Mouse (Mus musculus): Measurements from ENCODE around the gene Gm21190. TPM values are rescaled to one million over a fixed set of nuclear protein-coding genes. Genes with fewer than 3 reads are reported as not detected.
"Not testable (repeated sequence)": the region's sequence is repeated elsewhere in the genome, so short reads cannot be mapped to it uniquely, and the experiment has no call there.

The Gm21190 gene
- polyA plus RNA-seq (2016; fragmentation: Nextera tagmentation; extraction: Ambion mirVana) = not detected in 2 replicates

DNA sequence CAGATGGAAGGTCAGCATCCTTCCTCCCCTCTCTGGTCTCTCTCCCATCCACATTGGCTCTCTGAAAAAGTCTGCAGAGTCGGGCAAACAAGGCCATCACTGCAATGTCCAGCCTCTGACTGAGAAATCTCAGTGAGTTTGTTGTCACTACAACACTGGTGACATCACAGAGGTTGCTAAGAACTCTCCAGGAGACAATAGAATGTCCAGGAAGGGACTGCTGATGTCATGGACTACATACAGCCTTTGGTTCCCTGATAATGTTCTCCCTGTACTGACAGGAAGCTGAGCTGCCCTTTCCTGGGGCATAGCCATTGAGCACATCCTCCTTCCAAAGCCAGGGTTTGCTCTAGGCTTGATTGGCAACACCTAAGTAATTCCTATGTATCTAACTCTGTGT is at the start of gene Gm21190:
Gm21190 (minus strand) TSS at position 101 of the 400 bp plus-strand sequence.
- not testable (repeated sequence) for H3K4me1 ChIP-seq (replicated peaks); H3K4me3 ChIP-seq; ATAC-seq (ENCODE audit: insufficient number of reproducible peaks, low FRiP score); H3K36me3 ChIP-seq; H3K4me2 ChIP-seq; H3K27me3 ChIP-seq (replicated peaks); H3K27ac ChIP-seq (ENCODE audit: poor library complexity, severe bottlenecking); H3K9ac ChIP-seq
- peaks cover 24% of the 10 kb centered on the region for H3K9me3 ChIP-seq (replicated peaks)
- WGBS = 33% methylated on average over 1 of the region's 1 CpGs

DNA sequence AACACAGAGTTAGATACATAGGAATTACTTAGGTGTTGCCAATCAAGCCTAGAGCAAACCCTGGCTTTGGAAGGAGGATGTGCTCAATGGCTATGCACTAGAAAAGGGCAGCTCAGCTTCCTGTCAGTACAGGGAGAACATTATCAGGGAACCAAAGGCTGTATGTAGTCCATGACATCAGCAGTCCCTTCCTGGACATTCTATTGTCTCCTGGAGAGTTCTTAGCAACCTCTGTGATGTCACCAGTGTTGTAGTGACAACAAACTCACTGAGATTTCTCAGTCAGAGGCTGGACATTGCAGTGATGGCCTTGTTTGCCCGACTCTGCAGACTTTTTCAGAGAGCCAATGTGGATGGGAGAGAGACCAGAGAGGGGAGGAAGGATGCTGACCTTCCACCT is 48.0 kb upstream of the Gm21190 start, which contains the start of gene Gm21083:
Gm21083 (plus strand) TSS at position 301 of the 400 bp plus-strand sequence.
- not testable (repeated sequence) for H3K4me1 ChIP-seq (replicated peaks); H3K9ac ChIP-seq; H3K27ac ChIP-seq (ENCODE audit: poor library complexity, severe bottlenecking); H3K27me3 ChIP-seq (replicated peaks); ATAC-seq (ENCODE audit: insufficient number of reproducible peaks, low FRiP score); H3K4me2 ChIP-seq; H3K4me3 ChIP-seq; H3K36me3 ChIP-seq; H3K9me3 ChIP-seq (replicated peaks)
- 67% methylated on average over 1 of the region's 1 CpGs for WGBS

DNA sequence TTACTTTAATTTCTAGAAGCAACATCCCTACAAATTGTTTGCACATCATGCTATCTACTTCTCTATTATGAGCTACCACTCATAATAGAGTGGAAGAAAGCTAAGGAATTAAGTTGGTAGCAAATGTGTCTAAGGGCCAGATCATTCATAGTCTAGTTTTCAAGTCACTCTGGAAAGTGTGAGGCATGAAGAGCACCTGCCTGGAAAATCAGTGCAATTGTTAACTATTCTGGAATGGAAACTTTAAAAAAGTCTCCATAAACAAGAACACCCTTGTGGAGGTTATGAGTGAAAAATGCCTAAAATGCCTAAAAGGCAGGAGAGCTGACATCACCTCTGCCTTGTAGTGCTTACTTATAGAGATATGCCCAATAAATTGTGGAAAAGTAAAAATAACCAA is 44.7 kb upstream of the Gm21190 start:
- not testable (repeated sequence) for H3K36me3 ChIP-seq; H3K27me3 ChIP-seq (replicated peaks); H3K4me3 ChIP-seq; ATAC-seq (ENCODE audit: insufficient number of reproducible peaks, low FRiP score); H3K9ac ChIP-seq; H3K4me1 ChIP-seq (replicated peaks); H3K9me3 ChIP-seq (replicated peaks); H3K4me2 ChIP-seq; H3K27ac ChIP-seq (ENCODE audit: poor library complexity, severe bottlenecking)

DNA sequence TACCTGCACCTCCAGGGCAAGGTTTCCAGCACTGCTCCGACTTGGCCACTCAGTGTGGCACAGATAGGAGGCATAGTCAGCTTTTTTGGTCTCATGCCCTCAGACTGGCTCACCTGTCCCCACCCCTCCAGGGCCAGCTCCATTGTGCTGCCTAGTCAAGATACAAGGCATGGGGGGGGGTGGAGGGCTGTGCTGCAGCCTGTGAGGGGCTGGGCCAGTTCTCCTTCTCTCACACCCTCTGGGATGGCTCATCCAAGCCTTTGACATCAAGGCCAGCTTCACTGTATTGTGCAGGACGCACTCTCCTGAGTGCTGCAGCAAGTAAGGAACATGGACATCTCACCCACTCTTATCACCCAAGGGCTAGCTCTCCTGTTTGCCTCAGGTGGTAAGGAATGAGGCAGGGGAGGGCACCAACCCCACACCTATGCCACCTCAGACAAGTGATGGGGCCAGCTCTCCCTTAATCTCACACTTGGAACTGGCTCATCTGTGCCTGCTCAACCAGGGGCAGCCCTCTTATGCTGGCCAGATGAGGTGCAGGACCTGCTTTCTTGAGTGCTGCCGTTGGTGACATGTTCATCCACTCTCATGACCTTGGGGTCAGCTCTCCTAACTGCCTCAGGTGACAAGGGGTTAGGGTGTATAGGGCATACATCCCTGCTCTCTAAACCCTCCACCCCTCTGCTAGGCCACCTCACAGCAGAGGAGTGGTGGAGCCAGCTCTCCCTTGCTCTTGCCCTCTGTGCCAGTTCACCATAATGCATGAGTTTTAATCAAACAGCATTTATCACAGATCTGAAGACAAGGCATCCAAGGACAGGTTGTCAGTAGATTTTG is 32.6 kb upstream of the Gm21190 start:
- not testable (repeated sequence) for H3K4me3 ChIP-seq
- 75% methylated on average over 3 of the region's 3 CpGs for WGBS

DNA sequence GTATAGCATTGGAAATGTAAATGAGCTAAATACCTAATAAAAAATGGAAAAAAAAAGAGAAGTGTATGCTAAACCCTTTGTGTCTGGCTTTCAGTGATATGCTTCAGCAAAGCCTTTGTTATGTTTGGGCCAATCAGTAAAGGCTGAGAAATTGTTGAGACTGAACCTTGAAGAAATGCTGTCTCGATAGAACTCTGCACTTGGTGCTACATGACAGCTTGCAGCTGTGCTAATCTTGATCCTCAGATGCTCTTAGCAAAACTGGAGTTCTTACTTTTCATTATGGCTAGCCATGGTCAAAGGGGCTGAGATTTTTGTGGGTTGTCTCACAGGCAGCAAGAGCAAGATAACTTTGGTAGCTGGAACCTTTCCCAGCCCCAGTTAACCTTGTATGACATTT is 29.6 kb upstream of the Gm21190 start:
- not testable (repeated sequence) for H3K4me3 ChIP-seq; H3K4me1 ChIP-seq (replicated peaks); H3K36me3 ChIP-seq; H3K27ac ChIP-seq (ENCODE audit: poor library complexity, severe bottlenecking); ATAC-seq (ENCODE audit: insufficient number of reproducible peaks, low FRiP score); H3K27me3 ChIP-seq (replicated peaks); H3K9ac ChIP-seq; H3K4me2 ChIP-seq
- WGBS = 56% methylated on average over 1 of the region's 1 CpGs
- H3K9me3 ChIP-seq (replicated peaks) = peaks cover 22% of the 10 kb centered on the region

More for the DNA sequence above, 32.6 kb upstream of the Gm21190 start:
- H3K9me3 ChIP-seq (replicated peaks) = peaks cover 19% of the 10 kb centered on the region
- H3K36me3 ChIP-seq; H3K4me1 ChIP-seq (replicated peaks); H3K4me2 ChIP-seq; H3K27ac ChIP-seq (ENCODE audit: poor library complexity, severe bottlenecking); H3K27me3 ChIP-seq (replicated peaks); H3K9ac ChIP-seq: not testable (repeated sequence)
- peak; percentile 52 for ATAC-seq (ENCODE audit: insufficient number of reproducible peaks, low FRiP score)

DNA sequence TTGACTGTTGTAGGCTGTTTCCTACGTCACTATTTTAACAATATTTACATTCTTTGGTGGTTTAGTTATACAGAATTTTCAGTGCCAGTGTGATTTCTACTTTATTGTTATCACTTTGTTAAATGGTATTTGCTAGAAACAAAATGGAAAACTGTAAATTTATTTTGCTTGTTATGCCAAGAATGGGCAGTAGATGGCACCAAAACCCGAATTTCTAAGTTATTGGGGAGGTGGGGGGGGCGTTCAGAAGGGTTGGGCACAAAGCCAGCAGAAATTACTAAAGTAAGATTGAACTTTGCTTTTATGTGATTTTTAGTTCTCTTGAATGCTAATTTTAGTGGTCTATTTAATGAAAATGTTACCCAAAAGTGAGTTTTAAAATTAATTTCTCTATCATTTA is 20.6 kb upstream of the Gm21190 start:
- H3K9me3 ChIP-seq (replicated peaks) = peaks cover 17% of the 10 kb centered on the region
- H3K4me3 ChIP-seq; H3K4me1 ChIP-seq (replicated peaks); H3K4me2 ChIP-seq; H3K36me3 ChIP-seq; ATAC-seq (ENCODE audit: insufficient number of reproducible peaks, low FRiP score); H3K27ac ChIP-seq (ENCODE audit: poor library complexity, severe bottlenecking); H3K27me3 ChIP-seq (replicated peaks); H3K9ac ChIP-seq: not testable (repeated sequence)
- 15% methylated on average over 3 of the region's 3 CpGs for WGBS

DNA sequence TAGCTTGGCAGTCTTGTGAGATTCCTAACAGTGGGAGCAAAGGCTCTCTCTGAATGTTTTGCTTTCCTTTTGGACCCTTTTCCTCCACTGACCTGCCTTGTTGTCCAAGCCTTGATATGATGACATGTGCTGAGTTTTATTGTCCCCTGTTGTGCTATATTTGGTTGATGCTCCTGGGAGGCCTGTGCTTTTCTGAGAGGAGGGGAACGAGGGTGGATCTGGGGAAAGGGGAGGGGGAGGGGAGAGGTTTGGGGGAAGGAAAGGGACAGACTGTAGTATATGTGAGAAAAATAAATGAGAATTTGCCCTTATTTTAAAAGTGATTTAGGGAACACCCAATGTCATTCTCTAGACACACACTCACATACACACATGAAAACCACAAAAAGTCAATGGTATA is 20.1 kb upstream of the Gm21190 start:
- 38% methylated on average over 1 of the region's 1 CpGs for WGBS
- not testable (repeated sequence) for ATAC-seq (ENCODE audit: insufficient number of reproducible peaks, low FRiP score); H3K36me3 ChIP-seq

DNA sequence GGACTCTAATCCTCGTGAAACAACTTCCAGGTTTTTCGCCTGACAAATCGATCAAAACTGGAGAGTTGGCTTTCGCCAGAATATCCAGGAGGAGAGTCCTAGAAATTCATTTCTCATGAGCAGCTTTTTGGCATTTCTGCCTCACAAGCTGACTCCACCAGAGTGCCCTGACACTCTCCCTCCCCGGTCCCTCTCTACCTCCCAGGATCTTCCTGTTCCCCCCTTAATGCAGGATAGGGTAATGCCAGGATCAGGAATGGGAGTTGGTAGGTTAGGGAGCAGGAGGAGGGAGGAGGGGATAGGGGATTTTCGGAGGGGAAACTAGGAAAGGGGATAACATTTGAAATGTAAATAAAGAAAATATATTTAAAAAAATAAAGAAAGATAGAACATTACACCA is 19.6 kb upstream of the Gm21190 start:
- not testable (repeated sequence) for H3K27ac ChIP-seq (ENCODE audit: poor library complexity, severe bottlenecking); H3K4me2 ChIP-seq; H3K4me3 ChIP-seq; H3K27me3 ChIP-seq (replicated peaks); ATAC-seq (ENCODE audit: insufficient number of reproducible peaks, low FRiP score); H3K36me3 ChIP-seq; H3K4me1 ChIP-seq (replicated peaks); H3K9ac ChIP-seq
- 64% methylated on average over 6 of the region's 6 CpGs for WGBS
- peaks cover 17% of the 10 kb centered on the region for H3K9me3 ChIP-seq (replicated peaks)

More for the DNA sequence above, 20.1 kb upstream of the Gm21190 start:
- H3K9me3 ChIP-seq (replicated peaks) = peaks cover 17% of the 10 kb centered on the region
- not testable (repeated sequence) for H3K9ac ChIP-seq; H3K27me3 ChIP-seq (replicated peaks); H3K4me1 ChIP-seq (replicated peaks); H3K27ac ChIP-seq (ENCODE audit: poor library complexity, severe bottlenecking); H3K4me2 ChIP-seq; H3K4me3 ChIP-seq

DNA sequence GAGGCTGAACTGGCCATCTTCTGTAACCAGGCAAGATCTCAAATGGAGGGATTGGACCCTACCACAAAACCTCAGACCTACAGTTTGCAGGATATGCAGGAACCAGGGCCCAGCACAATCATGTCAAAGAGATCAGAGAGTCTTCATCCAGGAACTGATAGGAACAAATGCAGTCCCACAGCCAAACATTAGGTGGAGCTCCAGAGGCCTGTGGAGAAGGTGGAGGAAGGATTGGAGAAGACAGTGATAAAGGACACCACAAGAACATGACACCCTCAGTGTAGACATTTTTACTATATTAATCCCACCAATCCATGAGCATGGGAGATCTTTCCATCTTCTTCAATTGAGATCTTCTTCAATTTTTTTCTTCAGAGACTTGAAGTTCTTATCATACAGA is 6.6 kb downstream of the Gm21190 start:
- H3K36me3 ChIP-seq; H3K27me3 ChIP-seq (replicated peaks); H3K4me1 ChIP-seq (replicated peaks); H3K4me2 ChIP-seq; H3K4me3 ChIP-seq; H3K27ac ChIP-seq (ENCODE audit: poor library complexity, severe bottlenecking); H3K9ac ChIP-seq; ATAC-seq (ENCODE audit: insufficient number of reproducible peaks, low FRiP score): not testable (repeated sequence)
- peaks cover 11% of the 10 kb centered on the region for H3K9me3 ChIP-seq (replicated peaks)

DNA sequence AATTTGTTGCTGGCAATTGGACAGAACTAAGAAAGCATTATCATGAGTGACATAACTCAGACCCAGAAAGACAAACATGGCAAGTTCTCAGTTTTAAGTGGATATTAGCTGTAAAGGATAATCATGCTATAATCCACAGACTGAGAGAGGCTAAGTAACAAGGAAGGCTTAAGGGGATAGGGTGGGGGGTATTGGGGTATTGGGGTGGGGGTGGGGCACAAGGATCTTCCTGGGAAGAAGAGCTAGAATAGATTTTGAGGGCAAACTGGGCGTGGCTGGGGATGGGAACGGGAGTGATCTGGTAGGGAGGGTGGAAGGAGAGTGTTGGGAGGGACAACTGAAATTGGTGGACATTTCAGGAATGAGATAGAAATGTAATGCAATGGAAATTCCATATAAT is 7.0 kb downstream of the Gm21190 start:
- not testable (repeated sequence) for H3K9me3 ChIP-seq (replicated peaks); H3K4me1 ChIP-seq (replicated peaks); H3K9ac ChIP-seq; H3K27me3 ChIP-seq (replicated peaks); H3K36me3 ChIP-seq; H3K4me3 ChIP-seq; H3K27ac ChIP-seq (ENCODE audit: poor library complexity, severe bottlenecking); H3K4me2 ChIP-seq
- 29% methylated on average over 2 of the region's 2 CpGs for WGBS
- peak; percentile 57; the same call in 1 of the 2 replicates for ATAC-seq (ENCODE audit: insufficient number of reproducible peaks, low FRiP score)

DNA sequence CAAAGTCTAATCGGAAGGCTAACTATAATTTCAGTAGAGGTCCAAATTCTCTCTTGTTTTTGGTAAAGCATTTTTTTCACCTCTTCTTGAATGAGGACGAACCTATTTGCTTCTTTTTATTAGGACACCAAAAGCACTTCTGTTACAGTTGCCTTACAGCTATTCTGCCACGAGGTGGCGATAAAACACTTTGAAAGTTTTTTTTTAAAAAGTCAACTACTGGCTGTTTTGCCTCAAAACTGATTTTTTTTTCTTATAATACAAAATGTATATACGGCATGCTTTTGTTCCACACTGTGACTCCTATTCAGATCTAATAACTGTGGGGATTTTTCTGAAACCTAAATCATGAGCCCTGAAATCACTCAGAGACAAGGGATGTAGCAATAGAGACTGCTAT is 8.6 kb downstream of the Gm21190 start:
- not testable (repeated sequence) for H3K4me2 ChIP-seq; H3K4me1 ChIP-seq (replicated peaks); H3K27me3 ChIP-seq (replicated peaks); H3K9ac ChIP-seq; ATAC-seq (ENCODE audit: insufficient number of reproducible peaks, low FRiP score); H3K9me3 ChIP-seq (replicated peaks); H3K4me3 ChIP-seq; H3K36me3 ChIP-seq; H3K27ac ChIP-seq (ENCODE audit: poor library complexity, severe bottlenecking)
- 11% methylated on average over 5 of the region's 5 CpGs for WGBS

DNA sequence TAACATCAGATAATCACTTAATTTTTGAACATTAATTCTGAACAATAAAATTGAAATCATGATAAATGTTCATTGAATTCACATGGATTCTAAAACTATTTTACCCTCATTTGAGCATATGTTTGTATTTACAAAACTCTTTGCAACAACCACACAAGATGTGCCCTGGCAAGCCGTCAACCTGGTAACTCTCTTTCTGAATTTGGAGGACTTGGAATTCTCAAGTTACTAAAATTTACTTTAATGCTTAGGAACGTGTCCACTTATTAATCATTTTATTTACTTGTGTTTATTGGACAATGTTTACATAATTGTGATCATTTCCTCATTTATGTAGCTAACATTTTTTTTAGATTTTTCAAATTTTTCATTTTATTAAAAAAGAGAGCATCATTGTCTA is 11.9 kb downstream of the Gm21190 start:
- 64% methylated on average over 2 of the region's 2 CpGs for WGBS
- H3K9ac ChIP-seq; ATAC-seq (ENCODE audit: insufficient number of reproducible peaks, low FRiP score): not testable (repeated sequence)

More for the DNA sequence above, 11.9 kb downstream of the Gm21190 start:
- not testable (repeated sequence) for H3K4me1 ChIP-seq (replicated peaks); H3K36me3 ChIP-seq; H3K4me3 ChIP-seq; H3K27ac ChIP-seq (ENCODE audit: poor library complexity, severe bottlenecking); H3K9me3 ChIP-seq (replicated peaks); H3K27me3 ChIP-seq (replicated peaks); H3K4me2 ChIP-seq
